Mouse (Mus musculus) hindbrain, embryonic 15.5 days (tissue): ENCODE results near the gene Pip5k1c. TPM values are rescaled to one million over a fixed set of nuclear protein-coding genes. Genes with fewer than 3 reads are reported as not detected.

Experiments used
- ATAC-seq: fragments of 200-750 bp; cut with Nextera tagmentation; 2 replicates; pipeline ENCODE4 v1.8.0; 2017; ENCODE audit warnings: low read depth, moderate number of reproducible peaks, moderate TSS enrichment; ENCODE audit not compliant: low FRiP score
- H3K27ac ChIP-seq: fragments of 300-500 bp; sonication (generic); replicated peaks from 2 replicates; pipeline ENCODE4 v1.5.1; 2015; ENCODE audit warnings: mild to moderate bottlenecking, inconsistent platforms
- H3K27me3 ChIP-seq: fragments of 300-500 bp; sonication (generic); 2 replicates; pipeline ENCODE4 v1.6.1; 2015; ENCODE audit warnings: control low read depth, inconsistent platforms
- H3K36me3 ChIP-seq: fragments of 300-500 bp; sonication (generic); 2 replicates; pipeline ENCODE4 v1.6.1; 2015; ENCODE audit warnings: control low read depth, inconsistent platforms
- H3K4me1 ChIP-seq: fragments of 300-500 bp; sonication (generic); replicated peaks from 2 replicates; pipeline ENCODE4 v1.6.1; 2015; ENCODE audit warnings: control low read depth, inconsistent platforms
- H3K4me2 ChIP-seq: fragments of 300-500 bp; sonication (generic); 2 replicates; pipeline ENCODE4 v1.6.1; 2015; ENCODE audit warnings: moderate library complexity, mild to moderate bottlenecking, inconsistent platforms
- H3K4me3 ChIP-seq: fragments of 300-500 bp; sonication (generic); 2 replicates; pipeline ENCODE4 v1.5.1; 2015; ENCODE audit warnings: mild to moderate bottlenecking, inconsistent platforms
- H3K9ac ChIP-seq: fragments of 300-500 bp; sonication (generic); 2 replicates; pipeline ENCODE4 v1.6.1; 2015; ENCODE audit warnings: inconsistent platforms
- H3K9me3 ChIP-seq: fragments of 300-500 bp; sonication (generic); 2 replicates; pipeline ENCODE4 v1.6.1; 2016; ENCODE audit warnings: control low read depth, inconsistent platforms
- WGBS: fragments of 180-500 bp; shearing (Covaris S2); methylation state at CpG from one replicate; pipeline ENCODE4 v1.1.7; 2015; 5-methylcytosine and 5-hydroxymethylcytosine counted together
- polyA plus RNA-seq: library from polyadenylated mRNA; unstranded; fragments of >200 nt; fragmentation: Nextera tagmentation; extraction: Ambion mirVana; gene quantifications from 2 replicates; pipeline ENCODE4 v1.2.1, GENCODE M21; 2015

Gene Pip5k1c
- polyA plus RNA-seq, 1 experiment from 2014 or later = 151 TPM

GRCm38 (mm10) chr10:81297246-81297645 lies 4.5 kb downstream of the Pip5k1c start:
- Histone ChIP-seq H3K9ac (no peak overlapping the region), H3K27me3 (no peaks in the 10 kb centered on the region), H3K36me3 (no peaks in the 10 kb centered on the region), H3K4me1 (peaks cover 42% of the 10 kb centered on the region), H3K9me3 (no peaks in the 10 kb centered on the region), H3K27ac (0 out of 2 replicates have a peak overlapping the region, but pooled peaks have one; percentile 28), H3K4me3 (no peak overlapping the region), H3K4me2 (no peak overlapping the region)
- ATAC-seq = no peak
- 86% methylated on average over 6 of the region's 6 CpGs for WGBS

- peak overlapping the region; percentile 28; the same call in 1 of the 2 replicates for H3K27ac ChIP-seq
- peaks cover 48% of the 10 kb centered on the region for H3K4me1 ChIP-seq
- no peaks in the 10 kb centered on the region for H3K9me3 ChIP-seq
- H3K27me3 ChIP-seq = no peaks in the 10 kb centered on the region
- no peaks in the 10 kb centered on the region for H3K36me3 ChIP-seq
- WGBS = 74% methylated on average over 10 of the region's 10 CpGs
- H3K4me3 ChIP-seq = no peak overlapping the region
- ATAC-seq = no peak
- no peak overlapping the region for H3K9ac ChIP-seq
- H3K4me2 ChIP-seq = 0 out of 2 replicates have a peak overlapping the region, but pooled peaks have one; percentile 7
These were observed 5.1 kb downstream of the Pip5k1c start for GRCm38 (mm10) chr10:81297845-81298244.

- H3K36me3 ChIP-seq = no peaks in the 10 kb centered on the region
- no peaks in the 10 kb centered on the region for H3K9me3 ChIP-seq
- no peak for ATAC-seq
- H3K4me3 ChIP-seq = no peak overlapping the region
- H3K27ac ChIP-seq = peak overlapping the region; percentile 28; the same call in 1 of the 2 replicates
- 94% methylated on average over 17 of the region's 17 CpGs for WGBS
- H3K27me3 ChIP-seq = no peaks in the 10 kb centered on the region
- peaks cover 53% of the 10 kb centered on the region for H3K4me1 ChIP-seq
- H3K9ac ChIP-seq = no peak overlapping the region
- H3K4me2 ChIP-seq = no peak overlapping the region
These were observed 5.8 kb downstream of the Pip5k1c start for GRCm38 (mm10) chr10:81298369-81299100.

- Histone ChIP-seq H3K4me1 (peaks cover 46% of the 10 kb centered on the region), H3K4me2 (no peak overlapping the region), H3K27me3 (no peaks in the 10 kb centered on the region), H3K4me3 (no peak overlapping the region), H3K36me3 (no peaks in the 10 kb centered on the region), H3K9me3 (no peaks in the 10 kb centered on the region), H3K9ac (no peak overlapping the region), H3K27ac (no peak overlapping the region)
- ATAC-seq = no peak
- WGBS = 86% methylated on average over 14 of the region's 14 CpGs
These were observed 7.0 kb downstream of the Pip5k1c start for GRCm38 (mm10) chr10:81299585-81300351.

GRCm38 (mm10) chr10:81300352-81300907 lies 7.7 kb downstream of the Pip5k1c start:
- ATAC-seq = no peak
- no peak overlapping the region for H3K27ac ChIP-seq
- peaks cover 39% of the 10 kb centered on the region for H3K4me1 ChIP-seq
- H3K36me3 ChIP-seq = no peaks in the 10 kb centered on the region
- no peak overlapping the region for H3K4me3 ChIP-seq
- H3K27me3 ChIP-seq = no peaks in the 10 kb centered on the region
- H3K4me2 ChIP-seq = no peak overlapping the region
- H3K9me3 ChIP-seq = no peaks in the 10 kb centered on the region
- WGBS = 80% methylated on average over 9 of the region's 9 CpGs
- no peak overlapping the region for H3K9ac ChIP-seq

- no peak overlapping the region for H3K4me2 ChIP-seq
- peaks cover 32% of the 10 kb centered on the region for H3K4me1 ChIP-seq
- H3K36me3 ChIP-seq = peaks cover 1% of the 10 kb centered on the region; the same call in 1 of the 2 replicates
- no peaks in the 10 kb centered on the region for H3K27me3 ChIP-seq
- 81% methylated on average over 9 of the region's 9 CpGs for WGBS
- no peak for ATAC-seq
- H3K4me3 ChIP-seq = no peak overlapping the region
- no peak overlapping the region for H3K27ac ChIP-seq
- no peaks in the 10 kb centered on the region for H3K9me3 ChIP-seq
- no peak overlapping the region for H3K9ac ChIP-seq
These were observed 8.6 kb downstream of the Pip5k1c start for GRCm38 (mm10) chr10:81301321-81301720.

GRCm38 (mm10) chr10:81302288-81302687 lies 9.5 kb downstream of the Pip5k1c start:
- 50% methylated on average over 4 of the region's 4 CpGs for WGBS
- H3K36me3 ChIP-seq = peaks cover 11% of the 10 kb centered on the region
- no peaks in the 10 kb centered on the region for H3K9me3 ChIP-seq
- no peak overlapping the region for H3K9ac ChIP-seq
- H3K4me2 ChIP-seq = 0 out of 2 replicates have a peak overlapping the region, but pooled peaks have one; percentile 3
- no peaks in the 10 kb centered on the region for H3K27me3 ChIP-seq
- H3K27ac ChIP-seq = no peak overlapping the region
- no peak overlapping the region for H3K4me3 ChIP-seq
- peaks cover 31% of the 10 kb centered on the region for H3K4me1 ChIP-seq
- no peak for ATAC-seq

- Histone ChIP-seq H3K4me2 (0 out of 2 replicates have a peak overlapping the region, but pooled peaks have one; percentile 3), H3K27me3 (no peaks in the 10 kb centered on the region), H3K27ac (no peak overlapping the region), H3K4me3 (no peak overlapping the region), H3K4me1 (peaks cover 25% of the 10 kb centered on the region), H3K9ac (no peak overlapping the region), H3K36me3 (peaks cover 16% of the 10 kb centered on the region), H3K9me3 (no peaks in the 10 kb centered on the region)
- WGBS = 74% methylated on average over 14 of the region's 14 CpGs
- ATAC-seq = no peak
These were observed 10.0 kb downstream of the Pip5k1c start for GRCm38 (mm10) chr10:81302781-81303218.

GRCm38 (mm10) chr10:81303258-81303657 lies 10.5 kb downstream of the Pip5k1c start:
- no peak for ATAC-seq
- 80% methylated on average over 10 of the region's 10 CpGs for WGBS
- no peak overlapping the region for H3K27ac ChIP-seq
- H3K9me3 ChIP-seq = no peaks in the 10 kb centered on the region
- peaks cover 21% of the 10 kb centered on the region for H3K36me3 ChIP-seq
- no peaks in the 10 kb centered on the region for H3K27me3 ChIP-seq
- no peak overlapping the region for H3K9ac ChIP-seq
- no peak overlapping the region for H3K4me2 ChIP-seq
- H3K4me1 ChIP-seq = peaks cover 25% of the 10 kb centered on the region
- H3K4me3 ChIP-seq = no peak overlapping the region

- peaks cover 25% of the 10 kb centered on the region for H3K4me1 ChIP-seq
- no peaks in the 10 kb centered on the region for H3K9me3 ChIP-seq
- no peak overlapping the region for H3K4me3 ChIP-seq
- H3K4me2 ChIP-seq = no peak overlapping the region
- 78% methylated on average over 7 of the region's 7 CpGs for WGBS
- no peak for ATAC-seq
- H3K27me3 ChIP-seq = no peaks in the 10 kb centered on the region
- peaks cover 26% of the 10 kb centered on the region for H3K36me3 ChIP-seq
- no peak overlapping the region for H3K27ac ChIP-seq
- H3K9ac ChIP-seq = no peak overlapping the region
These were observed 11.0 kb downstream of the Pip5k1c start for GRCm38 (mm10) chr10:81303761-81304160.

- Histone ChIP-seq H3K4me3 (no peak overlapping the region), H3K36me3 (peaks cover 34% of the 10 kb centered on the region), H3K9ac (no peak overlapping the region), H3K27me3 (no peaks in the 10 kb centered on the region), H3K4me1 (peaks cover 21% of the 10 kb centered on the region; the same call in 1 of the 2 replicates), H3K4me2 (no peak overlapping the region), H3K9me3 (no peaks in the 10 kb centered on the region), H3K27ac (no peak overlapping the region)
- ATAC-seq = no peak
- WGBS = 30% methylated on average over 9 of the region's 9 CpGs
These were observed 12.0 kb downstream of the Pip5k1c start for GRCm38 (mm10) chr10:81304597-81305238.
